ENCODE assay signal across 8 mouse cellular contexts in the genomic region with DNA sequence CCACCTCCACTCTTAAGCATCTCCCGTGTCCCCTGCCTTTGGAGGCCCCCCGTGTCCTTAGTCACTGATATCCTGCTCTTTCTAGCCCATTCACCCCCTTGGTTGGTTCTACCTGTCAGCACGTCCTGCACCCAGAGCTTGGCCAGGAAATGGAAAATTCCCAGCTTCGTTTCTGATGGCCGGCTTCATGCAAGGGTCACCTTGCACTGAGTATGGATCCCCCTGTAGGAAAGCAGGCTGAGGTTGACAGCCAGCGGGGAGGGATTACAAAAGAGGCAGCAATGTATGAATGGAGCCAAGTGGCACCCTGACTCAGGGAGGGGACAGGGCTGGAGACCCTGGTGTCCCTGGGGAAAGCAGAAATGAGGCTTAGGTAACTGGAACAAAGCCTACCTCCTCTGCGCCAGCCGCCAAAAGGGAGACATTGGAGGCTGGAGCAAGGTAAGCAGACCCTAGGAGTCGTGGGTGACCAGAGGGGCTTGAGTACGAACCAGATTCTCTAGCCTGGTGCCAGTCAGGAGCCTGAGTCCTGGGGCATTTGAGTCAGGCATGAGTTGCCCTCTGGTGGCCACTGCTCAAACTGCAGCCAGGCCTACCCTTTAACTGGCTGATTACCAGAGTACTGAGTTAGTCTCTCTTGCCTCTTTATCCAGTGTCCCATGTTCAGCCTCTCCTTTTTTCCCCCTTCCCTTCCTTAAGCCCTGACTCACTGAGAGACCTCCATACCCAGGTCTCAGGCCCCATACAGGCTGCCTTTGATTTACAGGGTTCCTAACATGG. TPM values are rescaled to one million over a fixed set of nuclear protein-coding genes. Genes with fewer than 3 reads are reported as not detected.
DNase-seq lines count a peak whose midpoint lies in the region; ATAC-seq and TF ChIP-seq lines count a peak whose summit lies in the region.

No protein-coding gene starts in this region.

- H3K27ac ChIP-seq in intestine, postnatal 0 days (ENCODE audit: low read depth, low read length) = no peak overlapping the region
- H3K27ac ChIP-seq in midbrain, embryonic 11.5 days (ENCODE audit: low read depth, low read length) = no peak overlapping the region

- no peaks in the 10 kb centered on the region for H3K4me1 ChIP-seq in intestine, postnatal 0 days (replicated peaks; ENCODE audit: control insufficient read depth, insufficient read depth, low read length)
- no peaks in the 10 kb centered on the region for H3K4me1 ChIP-seq in midbrain, embryonic 11.5 days (ENCODE audit: control insufficient read depth, insufficient read depth, low read length)

- H3K9ac ChIP-seq in intestine, postnatal 0 days (ENCODE audit: low read depth, low read length) = no peak overlapping the region
- H3K9ac ChIP-seq in midbrain, embryonic 11.5 days (ENCODE audit: low read length) = no peak overlapping the region

- H3K27me3 ChIP-seq in intestine, postnatal 0 days (replicated peaks; ENCODE audit: control insufficient read depth, insufficient read depth, low read length) = no peaks in the 10 kb centered on the region
- H3K27me3 ChIP-seq in midbrain, embryonic 11.5 days (ENCODE audit: control insufficient read depth, insufficient read depth, low read length) = no peaks in the 10 kb centered on the region

- H3K36me3 ChIP-seq in intestine, postnatal 0 days (ENCODE audit: control insufficient read depth, insufficient read depth) = peaks cover 67% of the 10 kb centered on the region
- H3K36me3 ChIP-seq in midbrain, embryonic 11.5 days (ENCODE audit: control insufficient read depth, insufficient read depth, low read length) = peaks cover 8% of the 10 kb centered on the region

- no peaks in the 10 kb centered on the region for H3K9me3 ChIP-seq in intestine, postnatal 0 days (ENCODE audit: control insufficient read depth)
- H3K9me3 ChIP-seq in midbrain, embryonic 11.5 days (ENCODE audit: control insufficient read depth, low read length) = no peaks in the 10 kb centered on the region

- no peak overlapping the region for H3K4me3 ChIP-seq in intestine, postnatal 0 days (ENCODE audit: low read depth, low read length)
- H3K4me3 ChIP-seq in midbrain, embryonic 11.5 days (ENCODE audit: low read depth, low read length) = no peak overlapping the region

- intact Hi-C loops in left cerebral cortex, postnatal 25 days (cut with DNase I) = loop anchor here (1.0 to 5.0 kb wide), 2 partner anchors 100 to 225 kb away; partner anchors contain the start of genes Epo and Gnb2

- TF ChIP-seq CTCF in intestine, postnatal 0 days (IDR thresholded peaks at IDR 0.05; ENCODE audit: low read depth) = peak; percentile 95

- H3K4me2 ChIP-seq in intestine, postnatal 0 days (replicated peaks; ENCODE audit: low read depth) = no peak overlapping the region
- no peak overlapping the region for H3K4me2 ChIP-seq in midbrain, embryonic 11.5 days

- 0 out of 2 replicates have a peak, but pooled peaks have one; percentile 26 for ATAC-seq in intestine, postnatal 0 days
- ATAC-seq in midbrain, embryonic 11.5 days (ENCODE audit: low FRiP score) = peak; percentile 63; the same call in 1 of the 2 replicates

- peak; percentile 60 to 81 for DNase-seq in urinary bladder, adult 18-20 months (ENCODE audit: low spot score in 2 of 2)
- DNase-seq in urinary bladder, postnatal 10 days (ENCODE audit: low spot score) = no peak
- peak; percentile 77 for DNase-seq in embryo, embryonic 9.5 days (ENCODE audit: extremely low spot score)
- DNase-seq in heart, adult 11 months = peak; percentile 98
- DNase-seq in left cerebral cortex, postnatal 25 days (ENCODE audit: low spot score in 2 of 2) = peak; percentile 88 to 92
- DNase-seq in midbrain, embryonic 11.5 days (ENCODE audit: low spot score, missing footprints) = peak; percentile 99
- peak; percentile 77 for DNase-seq in skeletal muscle tissue, adult 2 months (ENCODE audit: low read depth, low spot score)

- 46% methylated on average over 10 of the region's 10 CpGs for WGBS in intestine, postnatal 0 days
- WGBS in midbrain, embryonic 11.5 days = 46% methylated on average over 10 of the region's 10 CpGs

RNA-seq across cellular contexts. Expression of gene Tsc22d4, which starts 11.5 kb away (rescaled TPM):
- polyA plus RNA-seq in intestine, postnatal 0 days (2015; fragmentation: Nextera tagmentation; extraction: Ambion mirVana) = 111 and 119 TPM in 2 replicates
- total RNA-seq in left cerebral cortex, postnatal 25 days (2021) = 100 to 1,000 TPM; 173 to 195 TPM
- 47.0 and 62.9 TPM in 2 replicates for polyA plus RNA-seq in midbrain, embryonic 11.5 days (2014; fragmentation: Nextera tagmentation; extraction: Ambion mirVana)

RNA-seq across cellular contexts. Expression of gene Nyap1, which starts 15.7 kb away (rescaled TPM):
- polyA plus RNA-seq in intestine, postnatal 0 days (2015; fragmentation: Nextera tagmentation; extraction: Ambion mirVana) = 1.6 and 2.0 TPM in 2 replicates
- total RNA-seq in left cerebral cortex, postnatal 25 days (2021) = 10 to 100 TPM; 69.0 to 73.4 TPM
- polyA plus RNA-seq in midbrain, embryonic 11.5 days (2014; fragmentation: Nextera tagmentation; extraction: Ambion mirVana) = 4.8 TPM in 2 replicates

RNA-seq across cellular contexts. Expression of gene Ppp1r35, which starts 21.6 kb away (rescaled TPM):
- 29.0 and 30.8 TPM in 2 replicates for polyA plus RNA-seq in intestine, postnatal 0 days (2015; fragmentation: Nextera tagmentation; extraction: Ambion mirVana)
- total RNA-seq in left cerebral cortex, postnatal 25 days (2021) = 10 to 100 TPM; 23.4 to 27.1 TPM
- 73.3 and 83.1 TPM in 2 replicates for polyA plus RNA-seq in midbrain, embryonic 11.5 days (2014; fragmentation: Nextera tagmentation; extraction: Ambion mirVana)

RNA-seq across cellular contexts. Expression of gene Mepce, which starts 30.4 kb away (rescaled TPM):
- 10.3 and 10.8 TPM in 2 replicates for polyA plus RNA-seq in intestine, postnatal 0 days (2015; fragmentation: Nextera tagmentation; extraction: Ambion mirVana)
- total RNA-seq in left cerebral cortex, postnatal 25 days (2021) = 10 to 100 TPM; 41.4 to 45.0 TPM
- polyA plus RNA-seq in midbrain, embryonic 11.5 days (2014; fragmentation: Nextera tagmentation; extraction: Ambion mirVana) = 11.4 and 11.5 TPM in 2 replicates

RNA-seq across cellular contexts. Expression of gene Zcwpw1, which starts 30.5 kb away (rescaled TPM):
- 3.3 and 3.5 TPM in 2 replicates for polyA plus RNA-seq in intestine, postnatal 0 days (2015; fragmentation: Nextera tagmentation; extraction: Ambion mirVana)
- total RNA-seq in left cerebral cortex, postnatal 25 days (2021) = 1 to 10 TPM; 4.6 to 6.7 TPM
- polyA plus RNA-seq in midbrain, embryonic 11.5 days (2014; fragmentation: Nextera tagmentation; extraction: Ambion mirVana) = 11.4 and 14.8 TPM in 2 replicates
